ENCODE assay signal across 9 mouse cellular contexts in genomic region chr8:11924165-11924564, GRCm38 (mm10).
DNase-seq lines count a peak whose midpoint lies in the region; ATAC-seq and TF ChIP-seq lines count a peak whose summit lies in the region.
"Had no signal": no experiment of that assay in that cellular context is flagged by ENCODE, and none has a peak within 500 bp of the region (broad histone marks: within the 10 kb centered on the region; RNA-seq: fewer than 3 reads in every experiment).

No protein-coding gene starts in this region.

- peak; percentile 70 for DNase-seq in kidney, adult 2 months
- peak; percentile 71 to 92 for DNase-seq in adrenal gland, adult (ENCODE audit: inconsistent age in 2 of 2, low spot score in 1 of 2)
- peak; percentile 46 to 55 for DNase-seq in cerebellum, postnatal 4 days (ENCODE audit: low spot score in 2 of 2)
- DNase-seq in heart, postnatal 14 days, result peak; percentile 77 to 79
- DNase-seq in left cerebral cortex, postnatal 10 days (ENCODE audit: extremely low spot score in 1 of 2, low spot score in 2 of 2), result peak; percentile 48 to 67
- DNase-seq in natural killer cell, adult 2 months (ENCODE audit: low spot score in 2 of 2), result peak; percentile 24 to 46
- peak; percentile 56 for DNase-seq in thymus, adult 2 months

- no peak overlapping the region for H3K9ac ChIP-seq in kidney, embryonic 16.5 days (replicated peaks; ENCODE audit: low read length)

- no peak for TF ChIP-seq POLR2A in kidney, adult 2 months (IDR thresholded peaks at IDR 0.05; ENCODE audit: low read depth, low read length)
- no peak for TF ChIP-seq POLR2A in thymus, adult 2 months (IDR thresholded peaks at IDR 0.05; ENCODE audit: control insufficient read depth, extremely low read depth, insufficient read depth, low read length, poor library complexity)

- no peaks in the 10 kb centered on the region for H3K36me3 ChIP-seq in kidney, adult 2 months (ENCODE audit: control insufficient read depth, insufficient read depth, low read length)
- no peaks in the 10 kb centered on the region for H3K36me3 ChIP-seq in kidney, embryonic 16.5 days (ENCODE audit: insufficient read depth, low read length)
- no peaks in the 10 kb centered on the region for H3K36me3 ChIP-seq in thymus, adult 2 months (ENCODE audit: control insufficient read depth, insufficient read depth, low read length)

- 59% methylated on average over 11 of the region's 11 CpGs for WGBS in kidney, adult 2 months
- WGBS in kidney, embryonic 16.5 days, result 67% methylated on average over 11 of the region's 11 CpGs
- 53% methylated on average over 11 of the region's 11 CpGs for WGBS in thymus, adult 2 months

- H3K9me3 ChIP-seq in kidney, embryonic 16.5 days (ENCODE audit: low read length), result peaks cover 4% of the 10 kb centered on the region; the same call in 1 of the 2 replicates

- no peaks in the 10 kb centered on the region for H3K27me3 ChIP-seq in kidney, adult 2 months (replicated peaks; ENCODE audit: control insufficient read depth, insufficient read depth, low read length)
- H3K27me3 ChIP-seq in kidney, embryonic 16.5 days (ENCODE audit: insufficient read depth, low read length), result 0 out of 2 replicates have a peak, but pooled peaks cover 3% of the 10 kb centered on the region
- H3K27me3 ChIP-seq in thymus, adult 2 months (ENCODE audit: control insufficient read depth, insufficient read depth, low read length), result no peaks in the 10 kb centered on the region

- no peak overlapping the region for H3K4me2 ChIP-seq in kidney, embryonic 16.5 days (replicated peaks; ENCODE audit: low read depth, low read length)

- H3K4me3 ChIP-seq in kidney, adult 2 months (ENCODE audit: insufficient read depth, low read depth, low read length), result no peak overlapping the region
- no peak overlapping the region for H3K4me3 ChIP-seq in kidney, embryonic 16.5 days (ENCODE audit: low read length)
- no peak overlapping the region for H3K4me3 ChIP-seq in thymus, adult 2 months (ENCODE audit: control insufficient read depth, insufficient read depth, low read length)
- H3K4me3 ChIP-seq: erythroblast, embryonic 14.5 days had no signal

- no peak overlapping the region for H3K27ac ChIP-seq in kidney, adult 2 months (ENCODE audit: insufficient read depth, low read depth, low read length)
- no peak overlapping the region for H3K27ac ChIP-seq in kidney, embryonic 16.5 days (ENCODE audit: low read length)
- no peak overlapping the region for H3K27ac ChIP-seq in thymus, adult 2 months (ENCODE audit: control insufficient read depth, insufficient read depth, low read length)

- intact Hi-C loops in heart, postnatal 14 days (cut with DNase I), result loop anchor here (1.0 to 5.0 kb wide), 2 partner anchors 102 to 166 kb away; no protein-coding TSS in a partner anchor
- intact Hi-C loops in left cerebral cortex, postnatal 10 days (cut with DNase I), result no loop called here

- TF ChIP-seq CTCF in kidney, adult 2 months (conservative IDR thresholded peaks at IDR 0.05; ENCODE audit: insufficient read depth, insufficient read length, low read depth, low read length), result peak; percentile 65
- no peak for TF ChIP-seq CTCF in thymus, adult 2 months (IDR thresholded peaks at IDR 0.05; ENCODE audit: borderline replicate concordance, control insufficient read depth, extremely low read depth, insufficient read depth, low read length, poor library complexity)

- H3K4me1 ChIP-seq in kidney, adult 2 months (ENCODE audit: control insufficient read depth, insufficient read depth, low read length), result no peaks in the 10 kb centered on the region
- no peaks in the 10 kb centered on the region for H3K4me1 ChIP-seq in kidney, embryonic 16.5 days (ENCODE audit: insufficient read depth, low read length)
- H3K4me1 ChIP-seq in thymus, adult 2 months (replicated peaks; ENCODE audit: control insufficient read depth, insufficient read depth, low read length), result no peaks in the 10 kb centered on the region; the same call in none of the 2 replicates

- ATAC-seq in kidney, embryonic 16.5 days (ENCODE audit: low FRiP score, low TSS enrichment), result no peak
